Mouse (Mus musculus) thymus, postnatal 0 days (tissue): ENCODE measurements around the gene Mrnip. TPM values are rescaled to one million over a fixed set of nuclear protein-coding genes. Genes with fewer than 3 reads are reported as not detected.

ENCODE experiments used
- DNase-seq: peaks from one replicate; pipeline ENCODE4 v3.0.0-alpha.2; 2015; ENCODE audit warnings: low spot score
- microRNA-seq: library from miRNA; unstranded; fragments of <30 nt; microRNA quantifications from one replicate; pipeline ENCODE4, GENCODE M21; 2016; ENCODE audit warnings: borderline number of aligned reads
- polyA plus RNA-seq: library from polyadenylated mRNA; unstranded; fragments of >200 nt; fragmentation: Nextera tagmentation; extraction: Ambion mirVana; gene quantifications from 2 replicates; pipeline ENCODE4 v1.2.1, GENCODE M21; 2015

Mrnip gene
- polyA plus RNA-seq, 1 experiment from 2014 or later, result 13.1 TPM

DNA sequence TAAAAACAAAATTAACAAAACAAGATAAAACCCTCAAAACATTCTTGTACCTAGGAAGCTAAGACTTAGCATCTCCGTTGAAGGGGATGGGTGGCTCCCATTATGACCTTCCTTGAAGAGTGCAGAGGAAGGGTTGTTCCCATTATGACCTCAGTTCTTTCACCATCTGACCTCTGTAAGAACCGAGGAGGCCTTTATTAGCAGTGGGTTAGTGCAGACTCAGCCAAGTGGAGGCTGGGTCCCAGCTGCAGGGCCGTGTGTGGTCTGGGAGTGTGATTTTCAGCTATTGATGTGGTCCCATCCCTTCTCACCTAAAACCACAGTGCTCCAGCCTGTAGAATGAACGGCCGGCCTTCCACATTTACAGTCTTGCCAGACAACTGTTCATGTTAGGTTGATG lies 71.0 kb downstream of the Mrnip start:
- no peak for DNase-seq

DNA sequence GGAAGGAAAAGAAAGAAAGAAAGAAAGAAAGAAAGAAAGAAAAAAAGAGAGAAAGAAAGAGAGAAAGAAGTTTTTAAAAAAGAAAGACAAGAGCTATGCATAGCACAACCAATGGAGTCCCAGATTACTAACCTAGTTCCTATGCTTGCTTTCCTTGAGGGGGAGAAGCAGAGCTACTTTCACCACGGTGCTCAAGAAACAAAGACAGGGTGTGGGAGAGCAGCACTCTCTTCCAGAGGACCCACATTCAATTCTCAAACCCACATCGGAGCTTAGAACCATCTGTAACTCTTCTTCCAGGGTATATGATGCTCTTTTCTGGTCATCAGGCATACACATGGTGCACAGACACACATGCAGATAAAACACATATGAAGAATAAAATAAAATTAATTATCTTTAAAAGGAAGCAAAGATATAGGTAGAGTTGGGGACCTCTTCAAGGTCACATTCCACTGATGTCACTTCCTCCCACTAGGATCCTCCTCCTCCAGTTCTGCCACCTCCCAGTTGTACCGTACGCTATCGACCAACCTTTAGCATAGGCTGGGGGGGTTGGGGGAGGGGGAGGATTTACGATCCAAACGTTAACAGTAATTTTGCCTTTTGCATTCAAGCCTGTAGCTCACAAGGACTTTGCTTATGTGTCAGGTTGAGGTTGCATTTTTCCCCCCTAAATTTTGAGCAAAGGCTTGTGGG lies 74.4 kb downstream of the Mrnip start:
- DNase-seq, result no peak

Small RNAs within 50 kb of the gene (microRNA-seq; reads per million reads assigned to microRNA genes)
- not detected for gene Mir6919

Other genes with a start within 250 kb of the Mrnip start
- gene Rnf130, start 149.1 kb upstream of the Mrnip start, polyA plus RNA-seq, result 93.2 and 100 TPM in 2 replicates
- 25.5 and 27.7 TPM in 2 replicates for gene Tbc1d9b, start 43.0 kb upstream of the Mrnip start, polyA plus RNA-seq
- 233 and 246 TPM in 2 replicates for gene Sqstm1, start 36.4 kb downstream of the Mrnip start, polyA plus RNA-seq
- gene Mgat4b, start 36.4 kb downstream of the Mrnip start, polyA plus RNA-seq, result 8.6 and 11.8 TPM in 2 replicates
- gene Ltc4s, start 64.2 kb downstream of the Mrnip start, polyA plus RNA-seq, result 3.5 and 3.7 TPM in 2 replicates
- gene Maml1, start 117.9 kb downstream of the Mrnip start, polyA plus RNA-seq, result 4.7 and 5.3 TPM in 2 replicates
- 196 and 213 TPM in 2 replicates for gene Canx, start 151.2 kb downstream of the Mrnip start, polyA plus RNA-seq
- gene Cby3, start 180.0 kb downstream of the Mrnip start, polyA plus RNA-seq, result not detected in 2 replicates
- gene Hnrnph1, start 202.5 kb downstream of the Mrnip start, polyA plus RNA-seq, result 350 and 356 TPM in 2 replicates